Mouse (Mus musculus) CH12.LX (cell line): ENCODE results near the gene Myo10.

Source experiments
- CTCF ChIP-seq, 2 experiments: IDR thresholded peaks in 1 of 2; conservative IDR thresholded peaks in 1 of 2; 2 replicates each; pipeline ENCODE4 v1.5.1; 2011 to 2012; ENCODE audit warnings: low read depth in 2 of 2, low read length in 2 of 2, improper control_type of control experiment in 1 of 2, inconsistent platforms in 1 of 2, mild to moderate bottlenecking in 1 of 2, moderate library complexity in 1 of 2
- USF1 ChIP-seq: IDR thresholded peaks from 2 replicates; pipeline ENCODE4 v1.6.1; 2014; ENCODE audit warnings: low read depth, mild to moderate bottlenecking, inconsistent platforms, low read length, improper control_type of control experiment

GRCm38 (mm10) chr15:25699032-25699557, 76.8 kb downstream of the Myo10 start:
- no peak for TF ChIP-seq USF1
- no peak for TF ChIP-seq CTCF (conservative IDR thresholded peaks at IDR 0.05 in 1 of 2, IDR thresholded peaks at IDR 0.05 in 1 of 2; ENCODE audit: low read depth in 2 of 2, low read length in 2 of 2)
